ENCODE assay signal across 8 mouse cellular contexts in genomic region chr7:123069280-123069679, GRCm38 (mm10). TPM values are rescaled to one million over a fixed set of nuclear protein-coding genes. Genes with fewer than 3 reads are reported as not detected.
DNase-seq lines count a peak whose midpoint lies in the region; ATAC-seq and TF ChIP-seq lines count a peak whose summit lies in the region.
"Had no signal": no experiment of that assay in that cellular context is flagged by ENCODE, and none has a peak within 500 bp of the region (broad histone marks: within the 10 kb centered on the region; RNA-seq: fewer than 3 reads in every experiment).

No protein-coding gene starts in this region.

- no peaks in the 10 kb centered on the region for H3K27me3 ChIP-seq in embryonic facial prominence, embryonic 15.5 days
- peaks cover 7% of the 10 kb centered on the region; the same call in 1 of the 2 replicates for H3K27me3 ChIP-seq in hindbrain, embryonic 13.5 days

- peak overlapping the region; percentile 4; the same call in 1 of the 2 replicates for H3K27ac ChIP-seq in embryonic facial prominence, embryonic 15.5 days (replicated peaks)
- peak overlapping the region; percentile 87 for H3K27ac ChIP-seq in hindbrain, embryonic 13.5 days

- TF ChIP-seq CTCF in lung, adult 2 months (IDR thresholded peaks at IDR 0.05; ENCODE audit: insufficient read depth, low read length): no peak

- no peak for ATAC-seq in embryonic facial prominence, embryonic 15.5 days (ENCODE audit: insufficient number of reproducible peaks, low FRiP score, low TSS enrichment, low read depth)
- ATAC-seq in hindbrain, embryonic 13.5 days (ENCODE audit: low FRiP score): peak; percentile 67
- ATAC-seq: inflammation-experienced regulatory T-cells, adult 6 months had no signal

- H3K4me2 ChIP-seq in embryonic facial prominence, embryonic 15.5 days (replicated peaks): no peak overlapping the region
- no peak overlapping the region for H3K4me2 ChIP-seq in hindbrain, embryonic 13.5 days

- DNase-seq in lung, postnatal 10 days: peak; percentile 14
- DNase-seq in lung, adult 2 months: no peak
- no peak for DNase-seq in T-cell, adult 2 months (ENCODE audit: low spot score)
- no peak for DNase-seq in layer of hippocampus, adult 8-10 months (ENCODE audit: low spot score in 2 of 2)
- no peak for DNase-seq in gastrocnemius, adult 8-10 months (ENCODE audit: low spot score in 2 of 2)

- H3K9ac ChIP-seq in embryonic facial prominence, embryonic 15.5 days: no peak overlapping the region
- H3K9ac ChIP-seq in hindbrain, embryonic 13.5 days: peak overlapping the region; percentile 35; the same call in 1 of the 2 replicates

- no peaks in the 10 kb centered on the region for H3K36me3 ChIP-seq in embryonic facial prominence, embryonic 15.5 days
- no peaks in the 10 kb centered on the region for H3K36me3 ChIP-seq in hindbrain, embryonic 13.5 days

- no peaks in the 10 kb centered on the region for H3K9me3 ChIP-seq in embryonic facial prominence, embryonic 15.5 days (replicated peaks)
- no peaks in the 10 kb centered on the region for H3K9me3 ChIP-seq in hindbrain, embryonic 13.5 days

- TF ChIP-seq POLR2A in lung, adult 2 months (IDR thresholded peaks at IDR 0.05; ENCODE audit: borderline replicate concordance, extremely low read depth, low read depth, low read length): no peak

- H3K4me1 ChIP-seq in lung, adult 2 months (ENCODE audit: control insufficient read depth, insufficient read depth, low read length): no peaks in the 10 kb centered on the region
- peaks cover 11% of the 10 kb centered on the region for H3K4me1 ChIP-seq in embryonic facial prominence, embryonic 15.5 days
- H3K4me1 ChIP-seq in hindbrain, embryonic 13.5 days (replicated peaks): peaks cover 21% of the 10 kb centered on the region

- WGBS in lung, adult 2 months: 30% methylated on average over 4 of the region's 4 CpGs
- 42% methylated on average over 4 of the region's 4 CpGs for WGBS in embryonic facial prominence, embryonic 15.5 days
- WGBS in hindbrain, embryonic 13.5 days: 12% methylated on average over 4 of the region's 4 CpGs

- no peak overlapping the region for H3K4me3 ChIP-seq in lung, adult 2 months (replicated peaks; ENCODE audit: extremely low read depth, low read depth, low read length)
- H3K4me3 ChIP-seq in embryonic facial prominence, embryonic 15.5 days (replicated peaks): no peak overlapping the region
- H3K4me3 ChIP-seq in hindbrain, embryonic 13.5 days: no peak overlapping the region

RNA-seq across cellular contexts. Expression of gene Tnrc6a, which starts 54.4 kb away (rescaled TPM):
- 30.5 and 33.2 TPM in 2 replicates for polyA plus RNA-seq in lung, adult 2 months (2012; rRNA removed)
- 46.3 and 47.7 TPM in 2 replicates for polyA plus RNA-seq in embryonic facial prominence, embryonic 15.5 days (2015; fragmentation: Nextera tagmentation; extraction: Ambion mirVana)
- polyA plus RNA-seq in hindbrain, embryonic 13.5 days (2015; fragmentation: Nextera tagmentation; extraction: Ambion mirVana): 59.0 and 63.2 TPM in 2 replicates
- 10 to 100 TPM; 58.1 to 64.8 (median 60.8) TPM for total RNA-seq in layer of hippocampus, adult 8-10 months (2022)
- total RNA-seq in gastrocnemius, adult 8-10 months (2022): 10 to 100 TPM; 20.4 to 26.6 (median 22.1) TPM
